Mouse (Mus musculus) limb, embryonic 14.5 days (tissue): ENCODE data around the gene Tnfaip8l1. TPM values are rescaled to one million over a fixed set of nuclear protein-coding genes. Genes with fewer than 3 reads are reported as not detected.

Experiments used
- ATAC-seq: fragments of 200-750 bp; cut with Nextera tagmentation; 2 replicates; pipeline ENCODE4 v1.8.0; 2017; ENCODE audit warnings: low read depth, moderate number of reproducible peaks, moderate TSS enrichment; ENCODE audit not compliant: low FRiP score
- DNase-seq: peaks from one replicate; pipeline ENCODE4 v3.0.0-alpha.2; 2015; ENCODE audit warnings: low spot score
- H3K27ac ChIP-seq: fragments of 300-500 bp; sonication (generic); replicated peaks from 2 replicates; pipeline ENCODE4 v1.5.1; 2014; ENCODE audit warnings: low read depth, mild to moderate bottlenecking, low read length, moderate library complexity, mixed read lengths
- H3K27me3 ChIP-seq: fragments of 300-500 bp; sonication (generic); 2 replicates; pipeline ENCODE4 v1.6.1; 2014; ENCODE audit warnings: low read length, mixed read lengths; ENCODE audit not compliant: control insufficient read depth, insufficient read depth
- H3K36me3 ChIP-seq: fragments of 300-500 bp; sonication (generic); 2 replicates; pipeline ENCODE4 v1.6.1; 2014; ENCODE audit warnings: mild to moderate bottlenecking, low read length, moderate library complexity, mixed read lengths; ENCODE audit not compliant: control insufficient read depth, insufficient read depth
- H3K4me1 ChIP-seq: fragments of 300-500 bp; sonication (generic); 2 replicates; pipeline ENCODE4 v1.6.1; 2014; ENCODE audit warnings: antibody characterized with exemption, low read length, mixed read lengths; ENCODE audit not compliant: control insufficient read depth, insufficient read depth
- H3K4me2 ChIP-seq: fragments of 300-500 bp; sonication (generic); replicated peaks from 2 replicates; pipeline ENCODE4 v1.6.1; 2014; ENCODE audit warnings: low read depth, mild to moderate bottlenecking, low read length, moderate library complexity; ENCODE audit not compliant: severe bottlenecking
- H3K4me3 ChIP-seq: fragments of 300-500 bp; sonication (generic); replicated peaks from 2 replicates; pipeline ENCODE4 v1.5.1; 2014; ENCODE audit warnings: low read length
- H3K9ac ChIP-seq: fragments of 300-500 bp; sonication (generic); 2 replicates; pipeline ENCODE4 v1.6.1; 2014; ENCODE audit warnings: mild to moderate bottlenecking, low read depth, low read length, moderate library complexity; ENCODE audit not compliant: severe bottlenecking
- H3K9me3 ChIP-seq: fragments of 300-500 bp; sonication (generic); 2 replicates; pipeline ENCODE4 v1.6.1; 2016; ENCODE audit warnings: low read length; ENCODE audit not compliant: control insufficient read depth
- POLR2A ChIP-seq: fragments of 200-500 bp; IDR thresholded peaks from 2 replicates; pipeline ENCODE4 v1.8.0; 2012; ENCODE audit warnings: inconsistent platforms, mild to moderate bottlenecking, moderate library complexity, borderline replicate concordance; ENCODE audit not compliant: insufficient read depth, insufficient read length; ENCODE audit errors: extremely low read depth
- WGBS: fragments of 180-500 bp; shearing (Covaris S2); extraction: QIAGEN DNeasy Blood & Tissue Kit; methylation state at CpG from one replicate; pipeline ENCODE4 v1.1.7; 2014; 5-methylcytosine and 5-hydroxymethylcytosine counted together
- microRNA-seq: library from miRNA; unstranded; fragments of <30 nt; microRNA quantifications from one replicate; pipeline ENCODE4, GENCODE M21; 2016
- polyA plus RNA-seq, 2 experiments: library from polyadenylated mRNA; depleted of rRNA in 1 of 2; stranded (reverse) in 1 of 2; unstranded in 1 of 2; fragments of >200 nt; fragmentation: Nextera tagmentation in 1 of 2; extraction: Ambion mirVana in 1 of 2; gene quantifications; 2 replicates each; pipeline versions ENCODE4 v1.2.1 to v1.2.3; 2012 to 2014

The Tnfaip8l1 gene
- polyA plus RNA-seq, 2 experiments, result 9.3 to 11.6 TPM

DNA sequence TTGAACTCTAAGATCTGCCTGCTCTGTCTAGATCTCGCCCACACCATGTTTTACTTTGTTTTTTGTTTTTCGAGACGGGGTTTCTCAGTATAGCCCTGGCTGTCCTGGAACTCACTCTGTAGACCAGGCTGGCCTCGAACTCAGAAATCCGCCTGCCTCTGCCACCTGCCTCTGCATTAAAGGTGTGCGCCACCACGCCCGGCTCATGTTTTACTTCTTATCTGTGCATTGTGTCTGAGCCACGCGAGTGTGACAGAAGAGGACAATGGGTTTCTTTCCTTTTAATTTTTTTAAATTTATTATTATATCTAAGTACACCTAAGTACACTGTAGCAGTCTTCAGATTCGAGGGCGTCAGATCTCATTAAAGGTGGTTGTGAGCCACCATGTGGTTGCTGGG lies 57.0 kb downstream of the Tnfaip8l1 start:
- Histone ChIP-seq H3K4me1 (peaks cover 15% of the 10 kb centered on the region), H3K4me2 (peak overlapping the region; percentile 83), H3K27me3 (no peaks in the 10 kb centered on the region), H3K4me3 (peak overlapping the region; percentile 78), H3K36me3 (peaks cover 4% of the 10 kb centered on the region; the same call in 1 of the 2 replicates), H3K9me3 (no peaks in the 10 kb centered on the region), H3K9ac (peak overlapping the region; percentile 83), H3K27ac (peak overlapping the region; percentile 80; the same call in 1 of the 2 replicates)
- ATAC-seq (no peak; the same call in 1 of the 2 replicates), DNase-seq (no peak)
- 48% methylated on average over 12 of the region's 12 CpGs for WGBS
- TF ChIP-seq POLR2A, result no peak

DNA sequence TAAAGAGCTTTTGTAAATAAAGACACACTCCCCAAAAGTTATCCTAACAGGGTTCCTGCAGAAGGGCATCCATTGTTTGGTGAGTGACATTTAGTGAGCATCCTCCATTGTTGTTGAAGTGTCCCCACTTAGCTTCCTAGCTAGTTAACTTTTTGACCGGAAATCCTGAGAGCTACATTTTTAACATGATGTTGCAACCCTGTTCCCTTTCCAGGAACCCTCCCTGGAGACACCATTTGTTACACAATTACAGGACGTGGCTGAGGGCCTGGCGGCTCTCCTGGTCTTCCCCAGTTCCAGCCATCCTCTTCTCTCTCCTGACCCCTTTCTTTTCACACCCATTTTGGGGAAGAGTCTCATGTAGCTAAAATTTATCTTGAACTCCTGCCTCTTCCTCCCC lies 57.5 kb downstream of the Tnfaip8l1 start:
- Histone ChIP-seq H3K4me2 (no peak overlapping the region), H3K27ac (no peak overlapping the region), H3K9ac (no peak overlapping the region), H3K36me3 (peaks cover under 1% of the 10 kb centered on the region; the same call in 1 of the 2 replicates), H3K9me3 (no peaks in the 10 kb centered on the region), H3K27me3 (no peaks in the 10 kb centered on the region), H3K4me1 (peaks cover 15% of the 10 kb centered on the region), H3K4me3 (no peak overlapping the region)
- WGBS, result 48% methylated on average over 3 of the region's 3 CpGs
- ATAC-seq (no peak), DNase-seq (no peak)
- no peak for TF ChIP-seq POLR2A

Small RNA genes within 50 kb of the gene (microRNA-seq; reads per million reads assigned to microRNA genes)
- not detected for gene Gm44397

Other genes starting within 250 kb of the Tnfaip8l1 start
- 1.9 and 3.5 TPM in 2 replicates for gene Zfp119b, start 213.0 kb upstream of the Tnfaip8l1 start, polyA plus RNA-seq (2012; rRNA removed)
- gene Zfp119b, start 213.0 kb upstream of the Tnfaip8l1 start, polyA plus RNA-seq (2014; fragmentation: Nextera tagmentation; extraction: Ambion mirVana), result 7.1 and 8.3 TPM in 2 replicates
- 2.3 and 2.8 TPM in 2 replicates for gene Ebi3, start 209.8 kb upstream of the Tnfaip8l1 start, polyA plus RNA-seq (2012; rRNA removed)
- 1.7 and 2.2 TPM in 2 replicates for gene Ebi3, start 209.8 kb upstream of the Tnfaip8l1 start, polyA plus RNA-seq (2014; fragmentation: Nextera tagmentation; extraction: Ambion mirVana)
- 9.3 and 13.3 TPM in 2 replicates for gene Yju2, start 203.4 kb upstream of the Tnfaip8l1 start, polyA plus RNA-seq (2012; rRNA removed)
- gene Yju2, start 203.4 kb upstream of the Tnfaip8l1 start, polyA plus RNA-seq (2014; fragmentation: Nextera tagmentation; extraction: Ambion mirVana), result 16.7 and 19.2 TPM in 2 replicates
- gene Shd, start 192.0 kb upstream of the Tnfaip8l1 start, polyA plus RNA-seq (2012; rRNA removed), result 58.0 and 77.5 TPM in 2 replicates
- 25.8 and 33.7 TPM in 2 replicates for gene Shd, start 192.0 kb upstream of the Tnfaip8l1 start, polyA plus RNA-seq (2014; fragmentation: Nextera tagmentation; extraction: Ambion mirVana)
- gene Fsd1, start 176.0 kb upstream of the Tnfaip8l1 start, polyA plus RNA-seq (2012; rRNA removed), result 27.5 and 29.4 TPM in 2 replicates
- gene Fsd1, start 176.0 kb upstream of the Tnfaip8l1 start, polyA plus RNA-seq (2014; fragmentation: Nextera tagmentation; extraction: Ambion mirVana), result 14.2 and 18.7 TPM in 2 replicates
- 14.7 TPM in 2 replicates for gene Stap2, start 156.9 kb upstream of the Tnfaip8l1 start, polyA plus RNA-seq (2012; rRNA removed)
- 14.4 and 18.7 TPM in 2 replicates for gene Stap2, start 156.9 kb upstream of the Tnfaip8l1 start, polyA plus RNA-seq (2014; fragmentation: Nextera tagmentation; extraction: Ambion mirVana)
- gene Mpnd, start 156.8 kb upstream of the Tnfaip8l1 start, polyA plus RNA-seq (2012; rRNA removed), result 118 and 148 TPM in 2 replicates
- 101 and 114 TPM in 2 replicates for gene Mpnd, start 156.8 kb upstream of the Tnfaip8l1 start, polyA plus RNA-seq (2014; fragmentation: Nextera tagmentation; extraction: Ambion mirVana)
- gene Sh3gl1, start 125.8 kb upstream of the Tnfaip8l1 start, polyA plus RNA-seq (2012; rRNA removed), result 176 and 194 TPM in 2 replicates
- 166 and 178 TPM in 2 replicates for gene Sh3gl1, start 125.8 kb upstream of the Tnfaip8l1 start, polyA plus RNA-seq (2014; fragmentation: Nextera tagmentation; extraction: Ambion mirVana)
- gene Chaf1a, start 122.0 kb upstream of the Tnfaip8l1 start, polyA plus RNA-seq (2012; rRNA removed), result 22.8 and 25.1 TPM in 2 replicates
- gene Chaf1a, start 122.0 kb upstream of the Tnfaip8l1 start, polyA plus RNA-seq (2014; fragmentation: Nextera tagmentation; extraction: Ambion mirVana), result 18.4 and 19.3 TPM in 2 replicates
- 61.9 and 82.9 TPM in 2 replicates for gene Ubxn6, start 87.4 kb upstream of the Tnfaip8l1 start, polyA plus RNA-seq (2012; rRNA removed)
- gene Ubxn6, start 87.4 kb upstream of the Tnfaip8l1 start, polyA plus RNA-seq (2014; fragmentation: Nextera tagmentation; extraction: Ambion mirVana), result 36.4 and 43.1 TPM in 2 replicates
- 82.3 and 118 TPM in 2 replicates for gene Hdgfl2, start 82.8 kb upstream of the Tnfaip8l1 start, polyA plus RNA-seq (2012; rRNA removed)
- gene Hdgfl2, start 82.8 kb upstream of the Tnfaip8l1 start, polyA plus RNA-seq (2014; fragmentation: Nextera tagmentation; extraction: Ambion mirVana), result 84.9 and 104 TPM in 2 replicates
- gene Plin4, start 52.7 kb upstream of the Tnfaip8l1 start, polyA plus RNA-seq (2012; rRNA removed), result 0.04 and 0.09 TPM in 2 replicates
- gene Plin4, start 52.7 kb upstream of the Tnfaip8l1 start, polyA plus RNA-seq (2014; fragmentation: Nextera tagmentation; extraction: Ambion mirVana), result 0.07 and 0.11 TPM in 2 replicates
- gene Plin5, start 44.9 kb upstream of the Tnfaip8l1 start, polyA plus RNA-seq (2012; rRNA removed), result not detected in 2 replicates
- gene Plin5, start 44.9 kb upstream of the Tnfaip8l1 start, polyA plus RNA-seq (2014; fragmentation: Nextera tagmentation; extraction: Ambion mirVana), result 0.10 and 0.17 TPM in 2 replicates
- 0.27 and 0.29 TPM in 2 replicates for gene Lrg1, start 40.5 kb upstream of the Tnfaip8l1 start, polyA plus RNA-seq (2012; rRNA removed)
- gene Lrg1, start 40.5 kb upstream of the Tnfaip8l1 start, polyA plus RNA-seq (2014; fragmentation: Nextera tagmentation; extraction: Ambion mirVana), result 0.43 and 0.51 TPM in 2 replicates
- 10.5 and 13.4 TPM in 2 replicates for gene Sema6b, start 22.1 kb upstream of the Tnfaip8l1 start, polyA plus RNA-seq (2012; rRNA removed)
- 3.1 and 3.8 TPM in 2 replicates for gene Sema6b, start 22.1 kb upstream of the Tnfaip8l1 start, polyA plus RNA-seq (2014; fragmentation: Nextera tagmentation; extraction: Ambion mirVana)
- 83.2 and 93.7 TPM in 2 replicates for gene Mydgf, start 21.4 kb downstream of the Tnfaip8l1 start, polyA plus RNA-seq (2012; rRNA removed)
- 99.7 and 101 TPM in 2 replicates for gene Mydgf, start 21.4 kb downstream of the Tnfaip8l1 start, polyA plus RNA-seq (2014; fragmentation: Nextera tagmentation; extraction: Ambion mirVana)
- gene Dpp9, start 56.4 kb downstream of the Tnfaip8l1 start, polyA plus RNA-seq (2012; rRNA removed), result 54.3 and 69.6 TPM in 2 replicates
- gene Dpp9, start 56.4 kb downstream of the Tnfaip8l1 start, polyA plus RNA-seq (2014; fragmentation: Nextera tagmentation; extraction: Ambion mirVana), result 33.9 and 37.7 TPM in 2 replicates
- 14.5 and 18.4 TPM in 2 replicates for gene Fem1a, start 94.3 kb downstream of the Tnfaip8l1 start, polyA plus RNA-seq (2012; rRNA removed)
- gene Fem1a, start 94.3 kb downstream of the Tnfaip8l1 start, polyA plus RNA-seq (2014; fragmentation: Nextera tagmentation; extraction: Ambion mirVana), result 16.0 and 17.4 TPM in 2 replicates
- gene Ticam1, start 114.3 kb downstream of the Tnfaip8l1 start, polyA plus RNA-seq (2012; rRNA removed), result 12.5 and 16.5 TPM in 2 replicates
- 8.2 and 8.7 TPM in 2 replicates for gene Ticam1, start 114.3 kb downstream of the Tnfaip8l1 start, polyA plus RNA-seq (2014; fragmentation: Nextera tagmentation; extraction: Ambion mirVana)
- 41.0 and 44.1 TPM in 2 replicates for gene Plin3, start 130.4 kb downstream of the Tnfaip8l1 start, polyA plus RNA-seq (2012; rRNA removed)
- 90.1 and 90.3 TPM in 2 replicates for gene Plin3, start 130.4 kb downstream of the Tnfaip8l1 start, polyA plus RNA-seq (2014; fragmentation: Nextera tagmentation; extraction: Ambion mirVana)
- not detected in 2 replicates for gene Arrdc5, start 137.8 kb downstream of the Tnfaip8l1 start, polyA plus RNA-seq (2012; rRNA removed)
- not detected in 2 replicates for gene Arrdc5, start 137.8 kb downstream of the Tnfaip8l1 start, polyA plus RNA-seq (2014; fragmentation: Nextera tagmentation; extraction: Ambion mirVana)
- gene Uhrf1, start 140.8 kb downstream of the Tnfaip8l1 start, polyA plus RNA-seq (2012; rRNA removed), result 105 and 116 TPM in 2 replicates
- 89.0 and 93.9 TPM in 2 replicates for gene Uhrf1, start 140.8 kb downstream of the Tnfaip8l1 start, polyA plus RNA-seq (2014; fragmentation: Nextera tagmentation; extraction: Ambion mirVana)
- gene Kdm4b, start 163.6 kb downstream of the Tnfaip8l1 start, polyA plus RNA-seq (2012; rRNA removed), result 36.4 and 47.3 TPM in 2 replicates
- gene Kdm4b, start 163.6 kb downstream of the Tnfaip8l1 start, polyA plus RNA-seq (2014; fragmentation: Nextera tagmentation; extraction: Ambion mirVana), result 36.0 and 37.0 TPM in 2 replicates